Comparison of ENCODE assay signal across 29 mouse cellular contexts in the genomic region with DNA sequence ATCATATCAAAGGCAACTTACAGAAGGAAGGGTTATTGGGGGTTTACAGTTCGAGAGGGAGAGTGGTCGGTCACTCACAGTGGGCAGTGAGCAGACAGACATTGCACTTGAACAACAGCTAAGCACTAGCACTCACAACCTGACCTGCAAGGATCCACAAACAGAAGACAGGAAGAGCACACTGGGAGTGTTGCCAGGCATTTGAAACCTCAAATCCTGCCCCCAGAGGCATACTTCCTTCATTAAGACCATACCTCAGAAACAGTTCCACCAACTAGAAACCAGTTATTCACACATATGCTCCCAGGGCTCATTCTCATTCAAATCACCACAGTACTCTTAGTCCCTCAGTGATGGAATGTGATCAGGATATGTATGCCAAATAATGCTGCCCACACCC.
"Had no signal": no experiment of that assay in that cellular context is flagged by ENCODE, and none has a peak within 500 bp of the region (broad histone marks: within the 10 kb centered on the region; RNA-seq: fewer than 3 reads in every experiment).

No protein-coding gene starts in this region.

- ATAC-seq: inflammation-experienced regulatory T-cells, adult 6 months; intestine, embryonic 15.5 days; intestine, postnatal 0 days; liver, embryonic 12.5 days had no signal

- H3K27me3 ChIP-seq: heart, embryonic 13.5 days; heart, embryonic 15.5 days; hindbrain, embryonic 13.5 days; hindbrain, embryonic 15.5 days; intestine, embryonic 15.5 days; limb, embryonic 12.5 days; limb, embryonic 15.5 days; liver, embryonic 12.5 days had no signal

- H3K4me2 ChIP-seq: heart, embryonic 11.5 days; heart, embryonic 13.5 days; heart, embryonic 15.5 days; hindbrain, embryonic 13.5 days; hindbrain, embryonic 15.5 days; intestine, embryonic 15.5 days; limb, embryonic 12.5 days; limb, embryonic 15.5 days; liver, embryonic 12.5 days had no signal

- DNase-seq: gastrocnemius, adult 2 months; gastrocnemius, postnatal 10 days; gastrocnemius, postnatal 25 days; heart, adult 11 months; heart, adult 2 months; heart, postnatal 14 days; heart, postnatal 36 days; kidney, adult 18-20 months; kidney, adult 8-10 months; kidney, postnatal 10 days; kidney, postnatal 25 days; kidney, postnatal 4 days; layer of hippocampus, adult 9-11 months; layer of hippocampus, postnatal 36 days; left cerebral cortex, postnatal 4 days had no signal

- H3K27ac ChIP-seq: gastrocnemius, adult 2 months; heart, adult 2 months; heart, embryonic 13.5 days; heart, embryonic 15.5 days; hindbrain, embryonic 10.5 days; hindbrain, embryonic 13.5 days; hindbrain, embryonic 15.5 days; intestine, embryonic 15.5 days; layer of hippocampus, adult 2 months; limb, embryonic 12.5 days; limb, embryonic 15.5 days; liver, embryonic 12.5 days; liver, embryonic 14.5 days had no signal

- H3K36me3 ChIP-seq: heart, embryonic 13.5 days; heart, embryonic 15.5 days; hindbrain, embryonic 10.5 days; hindbrain, embryonic 13.5 days; hindbrain, embryonic 15.5 days; intestine, embryonic 15.5 days; limb, embryonic 12.5 days; limb, embryonic 15.5 days; liver, embryonic 12.5 days had no signal

- H3K4me3 ChIP-seq: gastrocnemius, adult 2 months; heart, adult 2 months; heart, embryonic 13.5 days; heart, embryonic 15.5 days; hindbrain, embryonic 10.5 days; hindbrain, embryonic 13.5 days; hindbrain, embryonic 15.5 days; intestine, embryonic 15.5 days; layer of hippocampus, adult 2 months; limb, embryonic 12.5 days; limb, embryonic 15.5 days; liver, embryonic 12.5 days had no signal

- H3K9ac ChIP-seq: heart, embryonic 13.5 days; heart, embryonic 15.5 days; hindbrain, embryonic 13.5 days; hindbrain, embryonic 15.5 days; intestine, embryonic 15.5 days; limb, embryonic 12.5 days; limb, embryonic 15.5 days; liver, embryonic 12.5 days; liver, embryonic 14.5 days had no signal

- H3K4me1 ChIP-seq: heart, embryonic 13.5 days; heart, embryonic 15.5 days; hindbrain, embryonic 10.5 days; hindbrain, embryonic 13.5 days; hindbrain, embryonic 15.5 days; intestine, embryonic 15.5 days; limb, embryonic 12.5 days; limb, embryonic 15.5 days; liver, embryonic 12.5 days had no signal

- H3K9me3 ChIP-seq: heart, embryonic 13.5 days; heart, embryonic 15.5 days; hindbrain, embryonic 10.5 days; hindbrain, embryonic 13.5 days; hindbrain, embryonic 15.5 days; intestine, embryonic 15.5 days; limb, embryonic 12.5 days; limb, embryonic 15.5 days; liver, embryonic 12.5 days had no signal
